24 mouse cellular contexts compared by ENCODE assay signal in the genomic region with DNA sequence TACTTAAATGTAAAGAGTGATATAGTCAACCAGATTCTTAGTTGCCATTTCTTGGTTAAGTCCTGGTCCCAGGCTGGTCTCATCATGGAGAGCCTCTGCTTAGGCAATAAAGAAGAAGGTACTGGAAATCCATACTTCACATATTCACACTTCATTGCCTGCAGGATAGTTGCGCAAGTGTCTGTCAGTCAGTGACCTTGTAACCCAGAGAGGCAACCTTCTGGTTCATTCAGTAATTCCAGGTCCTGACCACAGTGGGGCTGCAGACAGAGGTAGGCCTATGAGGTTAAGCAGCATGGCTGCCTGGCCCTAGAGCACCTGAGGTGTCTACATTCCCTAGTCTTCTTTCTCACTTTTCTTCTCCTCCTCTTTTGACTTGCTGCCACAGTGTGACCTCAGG. TPM values are rescaled to one million over a fixed set of nuclear protein-coding genes. Genes with fewer than 3 reads are reported as not detected.
DNase-seq lines count a peak whose midpoint lies in the region; ATAC-seq and TF ChIP-seq lines count a peak whose summit lies in the region.
"Had no signal": no experiment of that assay in that cellular context is flagged by ENCODE, and none has a peak within 500 bp of the region (broad histone marks: within the 10 kb centered on the region; RNA-seq: fewer than 3 reads in every experiment).

No protein-coding gene starts in this region.

- H3K4me2 ChIP-seq in liver, embryonic 12.5 days: no peak overlapping the region
- H3K4me2 ChIP-seq in liver, postnatal 0 days (ENCODE audit: low read depth, low read length): no peak overlapping the region
- no peak overlapping the region; the same call in 1 of the 2 replicates for H3K4me2 ChIP-seq in intestine, postnatal 0 days (replicated peaks; ENCODE audit: low read depth)
- H3K4me2 ChIP-seq: embryonic facial prominence, embryonic 15.5 days; heart, embryonic 13.5 days; hindbrain, embryonic 12.5 days had no signal

- no peak overlapping the region for H3K9ac ChIP-seq in liver, adult 2 months (ENCODE audit: low read depth, low read length)
- H3K9ac ChIP-seq in liver, embryonic 12.5 days: no peak overlapping the region
- no peak overlapping the region for H3K9ac ChIP-seq in liver, postnatal 0 days (replicated peaks)
- H3K9ac ChIP-seq in intestine, postnatal 0 days (ENCODE audit: low read depth, low read length): no peak overlapping the region
- H3K9ac ChIP-seq: embryonic facial prominence, embryonic 15.5 days; heart, embryonic 13.5 days; hindbrain, embryonic 12.5 days had no signal

- H3K79me2 ChIP-seq in liver, adult 2 months (ENCODE audit: control insufficient read depth, insufficient read depth, low read length): no peaks in the 10 kb centered on the region

- TF ChIP-seq EP300 in liver, postnatal 0 days (IDR thresholded peaks at IDR 0.05; ENCODE audit: low read depth): no peak

- peaks cover 4% of the 10 kb centered on the region; the same call in 1 of the 2 replicates for H3K4me1 ChIP-seq in liver, adult 2 months (ENCODE audit: control insufficient read depth, insufficient read depth, low read length)
- H3K4me1 ChIP-seq in liver, embryonic 12.5 days: 0 out of 2 replicates have a peak, but pooled peaks cover 3% of the 10 kb centered on the region
- peaks cover 14% of the 10 kb centered on the region for H3K4me1 ChIP-seq in liver, postnatal 0 days (ENCODE audit: insufficient read depth)
- H3K4me1 ChIP-seq in intestine, postnatal 0 days (replicated peaks; ENCODE audit: control insufficient read depth, insufficient read depth, low read length): peaks cover 9% of the 10 kb centered on the region; the same call in 1 of the 2 replicates

- TF ChIP-seq CTCF in liver, adult 2 months (IDR thresholded peaks at IDR 0.05; ENCODE audit: low read depth, low read length): peak; percentile 22; the same call in 1 of the 2 replicates
- no peak for TF ChIP-seq CTCF in liver, postnatal 0 days (IDR thresholded peaks at IDR 0.05; ENCODE audit: low read depth)
- TF ChIP-seq CTCF in intestine, postnatal 0 days (IDR thresholded peaks at IDR 0.05; ENCODE audit: low read depth): no peak

- 47% methylated on average over 1 of the region's 1 CpGs for WGBS in liver, adult 2 months
- WGBS in liver, embryonic 12.5 days (ENCODE audit: insufficient replicate concordance): 50% methylated on average over 1 of the region's 1 CpGs
- 70% methylated on average over 1 of the region's 1 CpGs for WGBS in liver, postnatal 0 days (ENCODE audit: insufficient replicate concordance)
- 71% methylated on average over 1 of the region's 1 CpGs for WGBS in intestine, postnatal 0 days

- H3K9me3 ChIP-seq in liver, embryonic 12.5 days (replicated peaks): no peaks in the 10 kb centered on the region
- no peaks in the 10 kb centered on the region for H3K9me3 ChIP-seq in liver, postnatal 0 days (ENCODE audit: low read length)
- H3K9me3 ChIP-seq in intestine, postnatal 0 days (ENCODE audit: control insufficient read depth): no peaks in the 10 kb centered on the region
- H3K9me3 ChIP-seq: embryonic facial prominence, embryonic 15.5 days; forebrain, embryonic 10.5 days; G1E; heart, embryonic 13.5 days; hindbrain, embryonic 12.5 days had no signal

- DNase-seq in kidney, postnatal 14 days: peak; percentile 29
- no peak for DNase-seq in kidney, adult 18-20 months
- peak; percentile 66 for DNase-seq in liver, adult 2 months (ENCODE audit: extremely low read depth, low read depth, low spot score)
- no peak for DNase-seq in liver, postnatal 0 days
- DNase-seq: adrenal gland, adult 8-10 months; adrenal gland, postnatal 36 days; cerebellum, adult 2 months; cerebellum, postnatal 10 days; embryo, embryonic 11 days; gastrocnemius, adult 2 months; gastrocnemius, postnatal 36 days; heart, adult 11 months; heart, postnatal 4 days had no signal

- no peak for ATAC-seq in liver, embryonic 12.5 days
- peak; percentile 54 for ATAC-seq in liver, postnatal 0 days
- no peak for ATAC-seq in intestine, postnatal 0 days
- ATAC-seq: CD4-positive, CD25-positive, alpha-beta regulatory T cell, adult 4 months; forebrain, embryonic 14.5 days had no signal

- H3K4me3 ChIP-seq in liver, adult 2 months (ENCODE audit: insufficient read depth, low read depth, low read length): no peak overlapping the region
- H3K4me3 ChIP-seq in liver, embryonic 12.5 days: no peak overlapping the region
- no peak overlapping the region for H3K4me3 ChIP-seq in liver, postnatal 0 days (ENCODE audit: low read depth, low read length)
- H3K4me3 ChIP-seq in intestine, postnatal 0 days (ENCODE audit: low read depth, low read length): no peak overlapping the region
- H3K4me3 ChIP-seq: embryonic facial prominence, embryonic 15.5 days; erythroblast, embryonic 14.5 days; forebrain, embryonic 10.5 days; gastrocnemius, adult 2 months; heart, embryonic 13.5 days; hindbrain, embryonic 12.5 days had no signal

- H3K27ac ChIP-seq in liver, adult 2 months (replicated peaks; ENCODE audit: insufficient read depth, low read depth, low read length): no peak overlapping the region
- no peak overlapping the region for H3K27ac ChIP-seq in liver, embryonic 12.5 days
- H3K27ac ChIP-seq in liver, postnatal 0 days (ENCODE audit: low read depth): no peak overlapping the region
- H3K27ac ChIP-seq in intestine, postnatal 0 days (ENCODE audit: low read depth, low read length): no peak overlapping the region
- H3K27ac ChIP-seq: embryonic facial prominence, embryonic 15.5 days; forebrain, embryonic 10.5 days; gastrocnemius, adult 2 months; heart, embryonic 13.5 days; hindbrain, embryonic 12.5 days had no signal

- no peaks in the 10 kb centered on the region for H3K27me3 ChIP-seq in liver, adult 2 months (ENCODE audit: control insufficient read depth, insufficient read depth, low read length)
- H3K27me3 ChIP-seq in liver, embryonic 12.5 days (replicated peaks): peaks cover 52% of the 10 kb centered on the region
- peaks cover 17% of the 10 kb centered on the region for H3K27me3 ChIP-seq in liver, postnatal 0 days (ENCODE audit: insufficient read depth, low read length)
- H3K27me3 ChIP-seq in intestine, postnatal 0 days (replicated peaks; ENCODE audit: control insufficient read depth, insufficient read depth, low read length): peaks cover 37% of the 10 kb centered on the region

- no peak for TF ChIP-seq POLR2A in liver, adult 2 months (IDR thresholded peaks at IDR 0.05; ENCODE audit: extremely low read depth, insufficient read depth, low read length)

- no peaks in the 10 kb centered on the region for H3K36me3 ChIP-seq in liver, adult 2 months (ENCODE audit: control insufficient read depth, insufficient read depth, low read length)
- H3K36me3 ChIP-seq in liver, embryonic 12.5 days: no peaks in the 10 kb centered on the region
- H3K36me3 ChIP-seq in liver, postnatal 0 days (replicated peaks; ENCODE audit: insufficient read depth, low read length): no peaks in the 10 kb centered on the region
- peaks cover 4% of the 10 kb centered on the region; the same call in 1 of the 2 replicates for H3K36me3 ChIP-seq in intestine, postnatal 0 days (ENCODE audit: control insufficient read depth, insufficient read depth)
- H3K36me3 ChIP-seq: embryonic facial prominence, embryonic 15.5 days; forebrain, embryonic 10.5 days; G1E; heart, embryonic 13.5 days; hindbrain, embryonic 12.5 days had no signal

RNA-seq across cellular contexts. Expression of a gene that starts 3.0 kb away (rescaled TPM):
- 2.8 and 4.1 TPM in 2 replicates for total RNA-seq in liver, adult 2 months (2014; rRNA removed)
- 5.7 and 7.6 TPM in 2 replicates for polyA plus RNA-seq in liver, adult 2 months (2012; rRNA removed)
- polyA plus RNA-seq in liver, embryonic 12.5 days (2016; fragmentation: Nextera tagmentation; extraction: Ambion mirVana): 2.0 and 2.4 TPM in 2 replicates
- 2.8 and 4.3 TPM in 2 replicates for polyA plus RNA-seq in liver, postnatal 0 days (2015; fragmentation: Nextera tagmentation; extraction: Ambion mirVana)
- polyA plus RNA-seq in intestine, postnatal 0 days (2015; fragmentation: Nextera tagmentation; extraction: Ambion mirVana): 18.3 and 22.1 TPM in 2 replicates
- total RNA-seq: adrenal gland, postnatal 36 days; common myeloid progenitor, adult 5-6 weeks; gastrocnemius, postnatal 36 days; heart, postnatal 4 days had no signal
- polyA plus RNA-seq: CD4-positive, CD25-positive, alpha-beta regulatory T cell, adult 4 months; forebrain, embryonic 14.5 days; G1E had no signal

Comparison
In these comparisons a context has a peak if more than half of its experiments do, and no peak if none do; other contexts are left out.
1. DNase-seq: peak in kidney, postnatal 14 days (single experiment) and liver, adult 2 months (single experiment); none in kidney, adult 18-20 months (single experiment) and liver, postnatal 0 days (single experiment).